Mouse (Mus musculus) forebrain, embryonic 16.5 days (tissue): Measurements from ENCODE around the gene Nek8. TPM values are rescaled to one million over a fixed set of nuclear protein-coding genes. Genes with fewer than 3 reads are reported as not detected.

Experiments used
- ATAC-seq: fragments of 200-750 bp; cut with Nextera tagmentation; 2 replicates; pipeline ENCODE4 v1.8.0; 2017; ENCODE audit warnings: mild to moderate bottlenecking, moderate library complexity
- H3K27ac ChIP-seq: fragments of 300-500 bp; sonication (generic); 2 replicates; pipeline ENCODE4 v1.5.1; 2014; ENCODE audit warnings: low read length, control low read depth
- H3K27me3 ChIP-seq: fragments of 300-500 bp; sonication (generic); replicated peaks from 2 replicates; pipeline ENCODE4 v1.6.1; 2014; ENCODE audit warnings: low read length; ENCODE audit not compliant: control insufficient read depth, insufficient read depth
- H3K36me3 ChIP-seq: fragments of 300-500 bp; sonication (generic); 2 replicates; pipeline ENCODE4 v1.6.1; 2014; ENCODE audit not compliant: control insufficient read depth, insufficient read depth
- H3K4me1 ChIP-seq: fragments of 300-500 bp; sonication (generic); replicated peaks from 2 replicates; pipeline ENCODE4 v1.6.1; 2014; ENCODE audit warnings: low read length; ENCODE audit not compliant: control insufficient read depth, insufficient read depth
- H3K4me2 ChIP-seq: fragments of 300-500 bp; sonication (generic); 2 replicates; pipeline ENCODE4 v1.6.1; 2014; ENCODE audit warnings: mild to moderate bottlenecking, low read length, control low read depth
- H3K4me3 ChIP-seq: fragments of 300-500 bp; sonication (generic); replicated peaks from 2 replicates; pipeline ENCODE4 v1.5.1; 2014; ENCODE audit warnings: mild to moderate bottlenecking, low read length, control low read depth
- H3K9ac ChIP-seq: fragments of 300-500 bp; sonication (generic); replicated peaks from 2 replicates; pipeline ENCODE4 v1.6.1; 2014; ENCODE audit warnings: low read depth, low read length, control low read depth
- H3K9me3 ChIP-seq: fragments of 300-500 bp; sonication (generic); 2 replicates; pipeline ENCODE4 v1.6.1; 2016; ENCODE audit warnings: low read length; ENCODE audit not compliant: control insufficient read depth
- WGBS: fragments of 180-500 bp; shearing (Covaris S2); extraction: QIAGEN DNeasy Blood & Tissue Kit; methylation state at CpG from one replicate; pipeline ENCODE4 v1.1.7; 2014; 5-methylcytosine and 5-hydroxymethylcytosine counted together
- polyA plus RNA-seq: library from polyadenylated mRNA; unstranded; fragments of >200 nt; fragmentation: Nextera tagmentation; extraction: Ambion mirVana; gene quantifications from 2 replicates; pipeline ENCODE4 v1.2.1, GENCODE M21; 2015

Gene Nek8
- polyA plus RNA-seq, 1 experiment from 2014 or later: 5.1 TPM

GRCm38 (mm10) chr11:78156156-78156699 lies 20.2 kb downstream of the Nek8 start:
- Histone ChIP-seq H3K27ac (no peak overlapping the region), H3K4me2 (no peak overlapping the region), H3K4me1 (peaks cover 37% of the 10 kb centered on the region), H3K27me3 (no peaks in the 10 kb centered on the region), H3K36me3 (peaks cover 35% of the 10 kb centered on the region), H3K9ac (no peak overlapping the region), H3K4me3 (no peak overlapping the region), H3K9me3 (no peaks in the 10 kb centered on the region)
- 67% methylated on average over 6 of the region's 6 CpGs for WGBS
- ATAC-seq: no peak

- 68% methylated on average over 5 of the region's 5 CpGs for WGBS
- Histone ChIP-seq H3K27me3 (no peaks in the 10 kb centered on the region), H3K9me3 (no peaks in the 10 kb centered on the region), H3K9ac (no peak overlapping the region), H3K36me3 (peaks cover 32% of the 10 kb centered on the region), H3K4me2 (no peak overlapping the region), H3K4me3 (no peak overlapping the region), H3K27ac (no peak overlapping the region), H3K4me1 (peaks cover 37% of the 10 kb centered on the region)
- ATAC-seq: no peak
These were observed 20.8 kb downstream of the Nek8 start for GRCm38 (mm10) chr11:78155674-78156073.

- peaks cover 32% of the 10 kb centered on the region for H3K4me1 ChIP-seq
- peak overlapping the region; percentile 27; the same call in 1 of the 2 replicates for H3K27ac ChIP-seq
- ATAC-seq: no peak
- no peak overlapping the region for H3K4me2 ChIP-seq
- WGBS: 73% methylated on average over 13 of the region's 13 CpGs
- no peaks in the 10 kb centered on the region for H3K9me3 ChIP-seq
- H3K4me3 ChIP-seq: no peak overlapping the region
- H3K9ac ChIP-seq: no peak overlapping the region; the same call in 1 of the 2 replicates
- peaks cover 22% of the 10 kb centered on the region for H3K36me3 ChIP-seq
- H3K27me3 ChIP-seq: no peaks in the 10 kb centered on the region
These were observed 22.7 kb downstream of the Nek8 start for GRCm38 (mm10) chr11:78153778-78154177.

GRCm38 (mm10) chr11:78152299-78153231 lies 23.9 kb downstream of the Nek8 start:
- Histone ChIP-seq H3K27ac (peak overlapping the region; percentile 77), H3K36me3 (peaks cover 13% of the 10 kb centered on the region), H3K9ac (no peak overlapping the region), H3K9me3 (no peaks in the 10 kb centered on the region), H3K4me2 (no peak overlapping the region), H3K27me3 (no peaks in the 10 kb centered on the region), H3K4me3 (no peak overlapping the region), H3K4me1 (peaks cover 30% of the 10 kb centered on the region)
- ATAC-seq: peak; percentile 87
- 21% methylated on average over 9 of the region's 9 CpGs for WGBS

GRCm38 (mm10) chr11:78151161-78151560 lies 25.3 kb downstream of the Nek8 start:
- no peak overlapping the region for H3K27ac ChIP-seq
- no peaks in the 10 kb centered on the region for H3K27me3 ChIP-seq
- no peaks in the 10 kb centered on the region for H3K9me3 ChIP-seq
- H3K9ac ChIP-seq: no peak overlapping the region
- no peak overlapping the region for H3K4me3 ChIP-seq
- peaks cover 30% of the 10 kb centered on the region for H3K4me1 ChIP-seq
- H3K4me2 ChIP-seq: no peak overlapping the region
- no peak for ATAC-seq
- peaks cover 13% of the 10 kb centered on the region for H3K36me3 ChIP-seq
- 17% methylated on average over 1 of the region's 1 CpGs for whole genome bisulfite sequencing

GRCm38 (mm10) chr11:78146707-78147543 lies 29.6 kb downstream of the Nek8 start:
- Histone ChIP-seq H3K9ac (no peak overlapping the region), H3K36me3 (peaks cover 7% of the 10 kb centered on the region), H3K9me3 (no peaks in the 10 kb centered on the region), H3K4me1 (peaks cover 2% of the 10 kb centered on the region; the same call in 1 of the 2 replicates), H3K27me3 (no peaks in the 10 kb centered on the region), H3K4me3 (no peak overlapping the region), H3K4me2 (no peak overlapping the region), H3K27ac (no peak overlapping the region)
- 94% methylated on average over 6 of the region's 6 CpGs for WGBS
- no peak for ATAC-seq

GRCm38 (mm10) chr11:78146168-78146567 lies 30.3 kb downstream of the Nek8 start:
- Histone ChIP-seq H3K4me2 (no peak overlapping the region), H3K9ac (no peak overlapping the region), H3K27ac (no peak overlapping the region), H3K36me3 (peaks cover 6% of the 10 kb centered on the region), H3K27me3 (no peaks in the 10 kb centered on the region), H3K9me3 (no peaks in the 10 kb centered on the region), H3K4me1 (no peaks in the 10 kb centered on the region), H3K4me3 (no peak overlapping the region)
- ATAC-seq: no peak
- 80% methylated on average over 5 of the region's 5 CpGs for WGBS

- H3K4me2 ChIP-seq: no peak overlapping the region
- no peak overlapping the region for H3K27ac ChIP-seq
- WGBS: 82% methylated on average over 2 of the region's 2 CpGs
- no peaks in the 10 kb centered on the region for H3K4me1 ChIP-seq
- no peak overlapping the region for H3K4me3 ChIP-seq
- no peak overlapping the region for H3K9ac ChIP-seq
- ATAC-seq: no peak
- no peaks in the 10 kb centered on the region for H3K27me3 ChIP-seq
- H3K9me3 ChIP-seq: no peaks in the 10 kb centered on the region
- no peaks in the 10 kb centered on the region; the same call in 1 of the 2 replicates for H3K36me3 ChIP-seq
These were observed 33.0 kb downstream of the Nek8 start for GRCm38 (mm10) chr11:78143520-78143919.

- H3K27me3 ChIP-seq: no peaks in the 10 kb centered on the region
- H3K9me3 ChIP-seq: no peaks in the 10 kb centered on the region
- WGBS: 88% methylated on average over 5 of the region's 5 CpGs
These were observed 35.8 kb downstream of the Nek8 start for GRCm38 (mm10) chr11:78140665-78141064.

More at GRCm38 (mm10) chr11:78140665-78141064, 35.8 kb downstream of the Nek8 start:
- Histone ChIP-seq H3K36me3 (no peaks in the 10 kb centered on the region; the same call in 1 of the 2 replicates), H3K4me3 (no peak overlapping the region), H3K4me1 (no peaks in the 10 kb centered on the region), H3K9ac (no peak overlapping the region), H3K27ac (no peak overlapping the region), H3K4me2 (no peak overlapping the region)
- no peak for ATAC-seq
